Mouse (Mus musculus) G1E (cell line): ENCODE data around the gene Abcb5.

ENCODE experiments used
- CTCF ChIP-seq: IDR thresholded peaks from 2 replicates; pipeline ENCODE4 v1.5.1; 2012; ENCODE audit warnings: low read depth, low read length, inconsistent platforms, mixed read lengths
- GATA1 ChIP-seq: IDR thresholded peaks from 2 replicates; pipeline ENCODE4 v1.6.1; 2012; ENCODE audit warnings: borderline replicate concordance, low read length, inconsistent platforms, mixed read lengths
- POLR2AphosphoS5 ChIP-seq: IDR thresholded peaks from 2 replicates; pipeline ENCODE4 v1.6.1; 2012; ENCODE audit warnings: low read depth, low read length, inconsistent platforms; ENCODE audit not compliant: insufficient replicate concordance

DNA sequence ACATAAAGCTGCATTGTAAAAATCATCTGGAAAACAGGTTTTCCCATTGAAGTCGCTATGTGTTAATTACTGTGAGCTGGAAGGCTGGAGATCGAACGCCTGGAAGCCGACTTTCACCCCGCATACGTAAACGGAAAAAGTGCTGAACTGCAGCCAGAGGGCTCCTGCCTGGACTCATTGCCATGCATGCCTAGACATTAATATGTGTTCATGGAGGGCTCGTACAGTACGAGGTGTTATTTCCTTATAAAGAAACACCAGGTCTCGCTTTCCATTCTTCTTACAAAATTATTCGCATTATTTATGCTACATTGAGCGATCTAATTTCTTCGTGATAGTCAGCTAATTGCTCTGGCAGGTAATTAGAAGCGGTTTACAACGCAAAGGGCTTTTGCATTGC lies 125.9 kb downstream of the Abcb5 start:
- TF ChIP-seq CTCF: no peak
- no peak for TF ChIP-seq GATA1
- TF ChIP-seq POLR2AphosphoS5: no peak
